Mouse (Mus musculus) liver, embryonic 16.5 days (tissue): Measurements from ENCODE around the gene Hist1h2bm. TPM values are rescaled to one million over a fixed set of nuclear protein-coding genes. Genes with fewer than 3 reads are reported as not detected.
"Not testable (repeated sequence)": the region's sequence is repeated elsewhere in the genome, so short reads cannot be mapped to it uniquely, and the experiment has no call there.

ENCODE experiments used
- ATAC-seq: fragments of 200-750 bp; cut with Nextera tagmentation; 2 replicates; pipeline ENCODE4 v1.8.0; 2017; ENCODE audit warnings: low read depth, mild to moderate bottlenecking, moderate number of reproducible peaks, moderate library complexity
- H3K27ac ChIP-seq: fragments of 300-500 bp; sonication (generic); 2 replicates; pipeline ENCODE4 v1.5.1; 2014; ENCODE audit warnings: mild to moderate bottlenecking, low read length
- H3K27me3 ChIP-seq: fragments of 300-500 bp; sonication (generic); 2 replicates; pipeline ENCODE4 v1.6.1; 2014; ENCODE audit warnings: low read depth, low read length, mixed read lengths; ENCODE audit not compliant: control insufficient read depth, insufficient read depth
- H3K36me3 ChIP-seq: fragments of 300-500 bp; sonication (generic); 2 replicates; pipeline ENCODE4 v1.6.1; 2014; ENCODE audit warnings: mild to moderate bottlenecking; ENCODE audit not compliant: control insufficient read depth, insufficient read depth
- H3K4me1 ChIP-seq: fragments of 300-500 bp; sonication (generic); 2 replicates; pipeline ENCODE4 v1.6.1; 2014; ENCODE audit warnings: low read depth, low read length, mixed read lengths; ENCODE audit not compliant: control insufficient read depth
- H3K4me2 ChIP-seq: fragments of 300-500 bp; sonication (generic); 2 replicates; pipeline ENCODE4 v1.6.1; 2014; ENCODE audit warnings: low read depth, low read length, mixed read lengths
- H3K4me3 ChIP-seq: fragments of 300-500 bp; sonication (generic); 2 replicates; pipeline ENCODE4 v1.5.1; 2014; ENCODE audit warnings: low read depth, mild to moderate bottlenecking, low read length
- H3K9ac ChIP-seq: fragments of 300-500 bp; sonication (generic); 2 replicates; pipeline ENCODE4 v1.6.1; 2014; ENCODE audit warnings: low read depth, low read length
- H3K9me3 ChIP-seq: fragments of 300-500 bp; sonication (generic); replicated peaks from 2 replicates; pipeline ENCODE4 v1.6.1; 2016; ENCODE audit warnings: low read length; ENCODE audit not compliant: control insufficient read depth
- WGBS: fragments of 180-500 bp; shearing (Covaris S2); extraction: QIAGEN DNeasy Blood & Tissue Kit; methylation state at CpG from one replicate; pipeline ENCODE4 v1.1.7; 2014; ENCODE audit not compliant: insufficient replicate concordance; 5-methylcytosine and 5-hydroxymethylcytosine counted together
- polyA plus RNA-seq: library from polyadenylated mRNA; unstranded; fragments of >200 nt; fragmentation: Nextera tagmentation; extraction: Ambion mirVana; gene quantifications from 2 replicates; pipeline ENCODE4 v1.2.1, GENCODE M21; 2015

Gene Hist1h2bm
- polyA plus RNA-seq, result 5.9 and 9.8 TPM in 2 replicates

DNA sequence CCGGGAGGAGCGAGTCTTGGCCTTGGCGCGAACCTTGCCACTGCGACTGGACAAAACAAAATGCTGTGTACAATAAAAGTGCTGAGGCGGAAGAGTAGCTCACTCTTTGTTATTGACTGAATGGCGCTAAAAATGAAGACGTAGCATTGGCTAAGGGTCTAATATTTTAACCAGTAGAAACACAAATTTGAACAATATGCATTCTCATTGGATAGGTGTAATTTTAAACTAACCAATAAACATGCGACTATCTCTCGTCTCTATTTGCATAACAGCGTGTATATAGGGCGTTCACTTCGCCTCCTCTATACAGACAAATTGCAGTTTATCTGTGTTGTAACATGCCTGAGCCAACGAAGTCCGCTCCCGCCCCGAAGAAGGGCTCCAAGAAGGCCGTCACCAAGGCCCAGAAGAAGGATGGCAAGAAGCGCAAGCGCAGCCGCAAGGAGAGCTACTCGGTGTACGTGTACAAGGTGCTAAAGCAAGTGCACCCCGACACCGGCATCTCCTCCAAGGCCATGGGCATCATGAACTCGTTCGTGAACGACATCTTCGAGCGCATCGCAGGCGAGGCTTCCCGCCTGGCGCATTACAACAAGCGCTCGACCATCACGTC lies at the start of gene Hist1h2bm:
Gene Hist1h2bm, plus strand, starts transcription at position 288 of the 616 bp plus-strand sequence.
- H3K9me3 ChIP-seq, H3K36me3 ChIP-seq, H3K27me3 ChIP-seq: not testable (repeated sequence)
- H3K27ac ChIP-seq, result peak within 1 kb of the TSS; percentile 96
- peak; percentile 91 for ATAC-seq
- H3K4me3 ChIP-seq, result peak within 1 kb of the TSS; percentile 66
- peaks cover 22% of the 10 kb centered on the region for H3K4me1 ChIP-seq
- peak within 1 kb of the TSS; percentile 86 for H3K4me2 ChIP-seq
- WGBS, result 0% methylated on average over 37 of the region's 37 CpGs
- H3K9ac ChIP-seq, result peak within 1 kb of the TSS; percentile 80

DNA sequence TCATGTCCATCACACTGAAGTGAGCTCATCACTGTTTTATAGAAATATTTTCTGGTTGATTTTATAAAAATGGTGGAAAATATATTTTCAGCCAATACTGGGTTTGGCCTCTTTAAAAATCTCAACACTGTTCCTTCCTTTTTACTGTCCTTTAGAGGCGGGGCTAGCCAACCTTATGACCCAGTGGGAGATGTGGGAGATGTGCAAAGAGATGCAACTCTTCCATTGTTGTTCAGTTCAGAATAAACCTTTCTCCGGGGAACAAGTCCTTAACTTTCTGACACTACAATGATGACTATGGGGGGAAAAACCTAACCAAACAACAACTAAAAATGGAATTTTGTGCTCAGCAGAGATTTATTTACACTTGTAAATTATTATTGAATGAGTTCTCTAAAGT lies 44.5 kb upstream of the Hist1h2bm start, which contains the start of gene Olfr1360:
Gene Olfr1360, minus strand, starts transcription at position 101 of the 400 bp plus-strand sequence.
- no peak within 1 kb of the TSS for H3K27ac ChIP-seq
- no peak within 1 kb of the TSS for H3K4me2 ChIP-seq
- no peaks in the 10 kb centered on the region for H3K9me3 ChIP-seq
- H3K27me3 ChIP-seq, result no peaks in the 10 kb centered on the region
- 50% methylated on average over 2 of the region's 2 CpGs for WGBS
- ATAC-seq, result no peak
- H3K9ac ChIP-seq, result no peak within 1 kb of the TSS
- H3K4me1 ChIP-seq, result no peaks in the 10 kb centered on the region
- no peak within 1 kb of the TSS for H3K4me3 ChIP-seq
- no peaks in the 10 kb centered on the region for H3K36me3 ChIP-seq

DNA sequence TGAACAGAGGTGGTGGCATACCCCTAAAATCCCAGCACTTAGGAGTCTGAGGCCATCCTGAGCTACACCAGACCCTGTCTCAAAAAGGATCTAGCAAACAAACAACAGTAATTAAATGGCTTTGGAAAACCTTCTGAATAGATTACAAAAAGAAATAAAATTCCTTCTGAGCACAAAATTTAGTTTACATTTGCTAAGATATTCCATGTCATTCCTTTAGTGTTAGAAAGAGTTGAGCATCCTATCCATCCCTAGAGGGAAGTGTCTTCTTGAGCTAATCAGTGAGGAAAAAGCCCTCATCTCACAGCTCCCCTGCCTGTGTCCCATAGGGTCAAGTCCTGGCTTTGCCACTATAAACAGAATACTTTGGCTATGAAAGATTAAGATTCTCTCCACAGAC lies 24.0 kb upstream of the Hist1h2bm start, which contains the start of gene Olfr1359:
Gene Olfr1359, plus strand, starts transcription at position 301 of the 400 bp plus-strand sequence.
- Histone ChIP-seq H3K4me1 (no peaks in the 10 kb centered on the region), H3K9ac (no peak within 1 kb of the TSS), H3K27ac (no peak within 1 kb of the TSS), H3K36me3 (no peaks in the 10 kb centered on the region), H3K27me3 (no peaks in the 10 kb centered on the region), H3K4me3 (no peak within 1 kb of the TSS), H3K4me2 (no peak within 1 kb of the TSS), H3K9me3 (no peaks in the 10 kb centered on the region)
- ATAC-seq, result no peak

DNA sequence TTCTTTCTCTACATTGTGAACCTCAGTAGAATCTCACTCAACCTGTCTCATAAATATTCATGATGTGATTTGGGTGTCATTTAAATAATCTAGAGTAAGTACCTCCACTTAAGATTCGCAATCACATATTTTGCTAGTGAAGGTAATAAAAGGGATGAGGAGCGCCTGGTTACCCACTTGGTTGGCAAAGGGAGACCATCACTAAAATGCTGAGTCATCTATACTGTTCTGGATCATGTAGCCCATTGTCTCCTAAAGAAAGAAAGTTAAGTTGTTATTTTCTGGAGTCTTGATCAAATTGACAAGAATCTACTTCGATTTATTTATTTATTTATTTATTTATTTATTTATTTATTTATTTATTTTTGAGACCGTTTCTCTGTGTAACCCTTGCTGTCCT lies 15.2 kb upstream of the Hist1h2bm start:
- no peak overlapping the region for H3K9ac ChIP-seq
- H3K4me3 ChIP-seq, result no peak overlapping the region
- ATAC-seq, result no peak
- H3K4me1 ChIP-seq, result peaks cover 7% of the 10 kb centered on the region
- WGBS, result 53% methylated on average over 4 of the region's 4 CpGs
- no peaks in the 10 kb centered on the region for H3K9me3 ChIP-seq
- H3K27ac ChIP-seq, result no peak overlapping the region
- no peak overlapping the region for H3K4me2 ChIP-seq
- H3K27me3 ChIP-seq, result no peaks in the 10 kb centered on the region
- no peaks in the 10 kb centered on the region for H3K36me3 ChIP-seq

DNA sequence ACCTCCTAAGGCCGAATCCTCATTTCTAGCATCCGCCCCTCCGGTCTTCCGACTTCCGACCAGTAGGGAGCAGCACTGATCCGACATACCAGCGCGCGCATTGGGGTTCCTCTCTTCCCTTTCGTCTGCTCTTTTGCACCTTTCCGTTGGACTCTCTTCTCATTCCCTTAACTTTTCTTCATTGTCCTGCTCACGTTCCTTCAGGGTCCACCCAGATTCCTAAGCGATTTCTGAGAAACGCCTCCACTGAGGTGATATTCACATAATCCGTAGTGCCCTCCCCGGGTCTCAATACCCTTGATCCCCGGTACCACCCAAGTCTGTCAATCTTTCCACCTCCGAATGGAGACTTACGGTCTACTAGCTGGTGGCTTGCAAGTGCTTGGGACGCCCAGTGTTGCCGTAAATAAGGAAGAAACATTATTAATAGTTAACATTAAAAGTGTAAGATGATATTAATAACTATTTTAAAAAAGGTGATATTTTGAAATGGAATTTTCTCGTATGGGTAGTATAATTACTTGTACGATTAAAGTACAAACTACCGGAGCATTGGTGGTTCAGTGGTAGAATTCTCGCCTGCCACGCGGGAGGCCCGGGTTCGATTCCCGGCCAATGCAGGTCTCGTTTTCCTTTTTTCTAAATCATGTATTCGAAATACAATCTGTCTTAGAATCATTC lies 11.7 kb upstream of the Hist1h2bm start:
- H3K4me2 ChIP-seq, result peak overlapping the region; percentile 63
- H3K27me3 ChIP-seq, result no peaks in the 10 kb centered on the region
- peaks cover 14% of the 10 kb centered on the region for H3K4me1 ChIP-seq
- ATAC-seq, result peak; percentile 73
- under 1% methylated on average over 32 of the region's 32 CpGs for WGBS
- H3K9ac ChIP-seq, result peak overlapping the region; percentile 77
- H3K36me3 ChIP-seq, result no peaks in the 10 kb centered on the region
- H3K27ac ChIP-seq, result peak overlapping the region; percentile 86
- peak overlapping the region; percentile 83 for H3K4me3 ChIP-seq
- no peaks in the 10 kb centered on the region for H3K9me3 ChIP-seq

DNA sequence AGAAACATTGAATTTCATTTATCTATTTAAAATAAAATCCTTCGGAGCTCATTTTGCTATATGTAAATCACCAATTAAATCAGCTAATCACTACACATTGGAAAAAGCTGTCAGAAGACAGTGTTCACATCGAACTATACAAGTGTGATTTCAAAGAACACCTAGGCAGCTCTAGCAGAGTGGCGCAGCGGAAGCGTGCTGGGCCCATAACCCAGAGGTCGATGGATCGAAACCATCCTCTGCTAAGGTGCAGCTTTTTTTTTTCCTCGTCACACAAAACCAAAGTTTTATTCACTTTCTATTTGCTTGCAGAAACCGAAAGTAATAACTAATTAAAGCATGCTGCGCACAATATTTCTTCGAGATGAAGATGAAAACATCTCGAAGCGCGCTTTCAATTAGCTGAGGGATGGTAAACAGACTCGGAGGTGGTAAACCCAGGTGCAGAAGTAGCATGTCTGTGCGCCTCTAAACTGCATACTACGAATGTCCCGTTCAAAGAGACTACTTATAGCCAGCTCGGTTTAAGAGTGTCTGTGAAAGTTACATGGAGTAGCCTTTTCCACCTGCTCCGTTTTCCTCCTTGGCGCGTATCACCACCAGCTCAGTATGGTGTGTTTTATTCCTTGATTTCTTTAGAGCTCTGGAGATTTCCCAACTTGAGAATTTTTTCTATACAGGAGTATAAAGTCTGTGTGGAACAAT lies 10.9 kb upstream of the Hist1h2bm start:
- Histone ChIP-seq H3K27me3 (no peaks in the 10 kb centered on the region), H3K9ac (peak overlapping the region; percentile 69), H3K4me1 (peaks cover 19% of the 10 kb centered on the region), H3K36me3 (no peaks in the 10 kb centered on the region), H3K9me3 (no peaks in the 10 kb centered on the region), H3K27ac (peak overlapping the region; percentile 15), H3K4me3 (peak overlapping the region; percentile 66), H3K4me2 (peak overlapping the region; percentile 90)
- 3% methylated on average over 22 of the region's 22 CpGs for WGBS
- peak; percentile 68 for ATAC-seq

DNA sequence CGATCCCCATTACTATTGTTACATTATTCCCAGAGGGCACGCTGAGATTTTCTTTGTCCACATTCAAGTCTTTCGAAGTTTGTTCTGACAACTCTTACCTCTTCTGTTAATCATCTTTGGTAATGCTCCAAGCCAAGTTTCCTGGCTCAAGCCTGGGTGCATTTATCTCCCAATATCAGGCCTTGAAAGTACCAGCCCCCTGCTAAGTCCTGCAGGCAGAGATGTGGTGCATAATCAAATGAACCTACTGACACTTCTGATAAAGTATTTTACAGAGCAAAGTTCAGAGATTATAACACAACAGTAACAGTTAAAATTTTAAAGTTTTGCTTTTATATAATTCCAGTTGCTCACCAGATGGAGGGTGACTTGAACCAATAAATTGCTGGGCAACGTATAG lies 10.1 kb upstream of the Hist1h2bm start:
- peaks cover 19% of the 10 kb centered on the region for H3K4me1 ChIP-seq
- H3K4me2 ChIP-seq, result peak overlapping the region; percentile 90
- H3K27ac ChIP-seq, result no peak overlapping the region
- no peaks in the 10 kb centered on the region for H3K36me3 ChIP-seq
- ATAC-seq, result no peak
- H3K9ac ChIP-seq, result peak overlapping the region; percentile 69
- H3K27me3 ChIP-seq, result no peaks in the 10 kb centered on the region
- H3K4me3 ChIP-seq, result peak overlapping the region; percentile 66
- no peaks in the 10 kb centered on the region for H3K9me3 ChIP-seq
- 26% methylated on average over 4 of the region's 4 CpGs for WGBS

DNA sequence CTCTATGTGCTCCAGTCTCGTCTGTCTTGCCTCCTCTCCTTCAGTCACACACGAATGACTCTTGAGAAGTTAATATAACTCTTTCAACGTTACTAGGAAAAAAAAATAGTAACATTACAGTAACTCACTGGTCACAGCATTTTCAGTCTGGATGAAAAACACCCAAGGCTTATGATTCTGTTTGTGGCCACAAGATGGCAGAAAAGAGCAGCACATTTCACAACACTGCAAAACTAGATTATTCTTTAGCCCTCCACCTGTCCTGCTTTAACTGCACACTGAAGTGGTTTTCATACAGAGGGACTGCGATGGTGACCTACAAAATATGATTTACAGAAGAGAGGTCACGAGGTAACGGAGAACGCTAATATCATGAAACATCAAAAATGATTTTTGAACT lies 7.1 kb upstream of the Hist1h2bm start:
- H3K9me3 ChIP-seq, result no peaks in the 10 kb centered on the region
- H3K27ac ChIP-seq, result peak overlapping the region; percentile 97
- WGBS, result under 1% methylated on average over 7 of the region's 7 CpGs
- H3K4me3 ChIP-seq, result peak overlapping the region; percentile 55
- peaks cover 27% of the 10 kb centered on the region for H3K4me1 ChIP-seq
- peak overlapping the region; percentile 83 for H3K9ac ChIP-seq
- peak overlapping the region; percentile 76 for H3K4me2 ChIP-seq
- no peaks in the 10 kb centered on the region for H3K27me3 ChIP-seq
- no peaks in the 10 kb centered on the region for H3K36me3 ChIP-seq
- no peak for ATAC-seq
